Mouse (Mus musculus) hindbrain, embryonic 15.5 days (tissue): ENCODE measurements around the gene Ppp5c. TPM values are rescaled to one million over a fixed set of nuclear protein-coding genes. Genes with fewer than 3 reads are reported as not detected.

Source experiments
- ATAC-seq: fragments of 200-750 bp; cut with Nextera tagmentation; 2 replicates; pipeline ENCODE4 v1.8.0; 2017; ENCODE audit warnings: low read depth, moderate number of reproducible peaks, moderate TSS enrichment; ENCODE audit not compliant: low FRiP score
- H3K27ac ChIP-seq: fragments of 300-500 bp; sonication (generic); replicated peaks from 2 replicates; pipeline ENCODE4 v1.5.1; 2015; ENCODE audit warnings: mild to moderate bottlenecking, inconsistent platforms
- H3K27me3 ChIP-seq: fragments of 300-500 bp; sonication (generic); 2 replicates; pipeline ENCODE4 v1.6.1; 2015; ENCODE audit warnings: control low read depth, inconsistent platforms
- H3K36me3 ChIP-seq: fragments of 300-500 bp; sonication (generic); 2 replicates; pipeline ENCODE4 v1.6.1; 2015; ENCODE audit warnings: control low read depth, inconsistent platforms
- H3K4me1 ChIP-seq: fragments of 300-500 bp; sonication (generic); replicated peaks from 2 replicates; pipeline ENCODE4 v1.6.1; 2015; ENCODE audit warnings: control low read depth, inconsistent platforms
- H3K4me2 ChIP-seq: fragments of 300-500 bp; sonication (generic); 2 replicates; pipeline ENCODE4 v1.6.1; 2015; ENCODE audit warnings: moderate library complexity, mild to moderate bottlenecking, inconsistent platforms
- H3K4me3 ChIP-seq: fragments of 300-500 bp; sonication (generic); 2 replicates; pipeline ENCODE4 v1.5.1; 2015; ENCODE audit warnings: mild to moderate bottlenecking, inconsistent platforms
- H3K9ac ChIP-seq: fragments of 300-500 bp; sonication (generic); 2 replicates; pipeline ENCODE4 v1.6.1; 2015; ENCODE audit warnings: inconsistent platforms
- H3K9me3 ChIP-seq: fragments of 300-500 bp; sonication (generic); 2 replicates; pipeline ENCODE4 v1.6.1; 2016; ENCODE audit warnings: control low read depth, inconsistent platforms
- WGBS: fragments of 180-500 bp; shearing (Covaris S2); methylation state at CpG from one replicate; pipeline ENCODE4 v1.1.7; 2015; 5-methylcytosine and 5-hydroxymethylcytosine counted together
- polyA plus RNA-seq: library from polyadenylated mRNA; unstranded; fragments of >200 nt; fragmentation: Nextera tagmentation; extraction: Ambion mirVana; gene quantifications from 2 replicates; pipeline ENCODE4 v1.2.1, GENCODE M21; 2015

Ppp5c gene
- polyA plus RNA-seq, 1 experiment from 2014 or later, result 136 TPM

DNA sequence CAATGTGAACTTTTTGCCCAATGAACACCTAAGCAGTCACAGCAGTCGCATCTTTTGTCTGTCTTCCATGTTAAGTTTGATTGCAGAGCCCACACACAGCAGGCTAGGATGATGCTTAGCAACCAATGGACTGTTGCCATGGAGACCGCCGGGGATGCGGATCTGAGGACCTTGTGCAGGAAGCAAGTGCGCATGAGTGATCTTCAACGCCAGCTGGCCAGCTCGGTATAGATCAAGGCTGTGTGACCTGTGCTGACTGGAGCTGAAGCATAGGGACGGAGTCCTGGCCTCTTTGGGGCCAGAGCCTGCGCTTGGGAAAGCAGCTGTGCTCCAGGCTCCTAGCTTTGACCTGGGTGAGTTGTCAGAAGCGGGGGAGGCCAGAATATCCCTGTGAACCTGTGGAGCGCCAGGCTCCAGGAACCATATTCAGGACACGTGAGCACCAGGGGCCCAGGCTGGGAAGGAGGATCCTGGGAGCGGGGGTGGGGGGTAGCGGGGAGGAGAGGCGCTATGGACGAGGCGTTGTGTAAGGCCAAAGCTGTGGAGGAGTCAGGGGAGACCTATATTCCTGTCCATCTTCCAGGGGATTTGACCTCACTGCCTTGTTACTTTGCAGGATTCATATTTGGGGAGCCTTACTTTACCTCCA lies 68.1 kb downstream of the Ppp5c start, which contains the start of gene Pnmal1:
Gene Pnmal1, plus strand, starts transcription at position 141 of the 649 bp plus-strand sequence.
- H3K9me3 ChIP-seq, result no peaks in the 10 kb centered on the region
- peak within 1 kb of the TSS; percentile 46 for H3K9ac ChIP-seq
- peak within 1 kb of the TSS; percentile 86 for H3K4me2 ChIP-seq
- H3K36me3 ChIP-seq, result no peaks in the 10 kb centered on the region
- peak within 1 kb of the TSS; percentile 47 for H3K4me3 ChIP-seq
- H3K27ac ChIP-seq, result peak within 1 kb of the TSS; percentile 97
- ATAC-seq, result peak; percentile 95
- H3K27me3 ChIP-seq, result no peaks in the 10 kb centered on the region
- peaks cover 59% of the 10 kb centered on the region for H3K4me1 ChIP-seq
- 5% methylated on average over 17 of the region's 17 CpGs for WGBS

GRCm38 (mm10) chr7:16956410-16957265 lies 71.1 kb downstream of the Ppp5c start:
- Histone ChIP-seq H3K4me3 (no peak overlapping the region), H3K27me3 (no peaks in the 10 kb centered on the region), H3K27ac (peak overlapping the region; percentile 85), H3K4me2 (peak overlapping the region; percentile 36), H3K4me1 (peaks cover 66% of the 10 kb centered on the region), H3K9ac (0 out of 2 replicates have a peak overlapping the region, but pooled peaks have one; percentile 11), H3K36me3 (no peaks in the 10 kb centered on the region), H3K9me3 (no peaks in the 10 kb centered on the region)
- WGBS, result 20% methylated on average over 15 of the region's 15 CpGs
- ATAC-seq, result peak; percentile 46; the same call in 1 of the 2 replicates

DNA sequence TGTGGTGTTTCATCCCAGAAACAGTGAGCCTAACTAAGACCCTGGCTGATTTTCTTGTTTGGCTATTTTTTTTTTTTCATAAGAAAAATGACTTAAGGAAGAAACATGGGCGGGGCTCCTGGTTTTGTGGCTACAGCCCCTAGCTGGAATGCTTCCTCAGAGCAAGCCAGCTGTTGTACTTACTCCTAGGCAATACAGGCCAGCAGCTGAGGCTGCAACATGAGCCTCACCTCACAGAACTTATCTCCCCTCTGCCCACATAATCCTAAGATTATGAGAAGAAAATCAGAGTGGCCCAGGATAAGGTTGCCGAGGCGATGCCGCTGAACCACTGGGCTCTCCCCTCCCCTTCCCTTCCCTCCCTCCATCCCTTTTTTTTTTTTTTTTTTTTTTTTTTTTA lies 72.0 kb downstream of the Ppp5c start:
- Histone ChIP-seq H3K27me3 (no peaks in the 10 kb centered on the region), H3K9ac (no peak overlapping the region), H3K9me3 (no peaks in the 10 kb centered on the region), H3K36me3 (no peaks in the 10 kb centered on the region), H3K4me3 (no peak overlapping the region), H3K4me2 (no peak overlapping the region), H3K27ac (peak overlapping the region; percentile 85), H3K4me1 (peaks cover 63% of the 10 kb centered on the region)
- no peak for ATAC-seq
- 75% methylated on average over 4 of the region's 4 CpGs for WGBS

Other genes with a start within 250 kb of the Ppp5c start
- gene Slc1a5, start 246.6 kb downstream of the Ppp5c start, polyA plus RNA-seq, result 11.6 and 13.7 TPM in 2 replicates
- 171 and 184 TPM in 2 replicates for gene Strn4, start 212.0 kb downstream of the Ppp5c start, polyA plus RNA-seq
- gene Fkrp, start 211.2 kb downstream of the Ppp5c start, polyA plus RNA-seq, result 46.5 and 50.9 TPM in 2 replicates
- gene Prkd2, start 185.0 kb downstream of the Ppp5c start, polyA plus RNA-seq, result 6.2 and 6.7 TPM in 2 replicates
- gene Dact3, start 152.6 kb downstream of the Ppp5c start, polyA plus RNA-seq, result 5.1 and 5.6 TPM in 2 replicates
- 1.3 and 5.3 TPM in 2 replicates for gene Gng8, start 136.1 kb downstream of the Ppp5c start, polyA plus RNA-seq
- gene Ptgir, start 121.4 kb downstream of the Ppp5c start, polyA plus RNA-seq, result 0.13 and 0.52 TPM in 2 replicates
- gene Calm3, start 103.8 kb downstream of the Ppp5c start, polyA plus RNA-seq, result 382 and 391 TPM in 2 replicates
- gene Pnmal2, start 83.2 kb downstream of the Ppp5c start, polyA plus RNA-seq, result 142 and 150 TPM in 2 replicates
- gene Pnmal1, start 68.2 kb downstream of the Ppp5c start, polyA plus RNA-seq, result 52.6 and 57.5 TPM in 2 replicates
- gene Gm42372, start 44.8 kb downstream of the Ppp5c start, polyA plus RNA-seq, result 5.9 and 6.0 TPM in 2 replicates
- gene Ccdc8, start 35.2 kb downstream of the Ppp5c start, polyA plus RNA-seq, result 7.4 and 7.7 TPM in 2 replicates
- gene Hif3a, start 34.5 kb upstream of the Ppp5c start, polyA plus RNA-seq, result 5.4 and 6.9 TPM in 2 replicates
- gene Psg16, start 46.1 kb upstream of the Ppp5c start, polyA plus RNA-seq, result 4.2 and 4.7 TPM in 2 replicates
- 0.07 TPM in 1 of 2 replicates, not detected in the other for gene Ceacam3, start 122.4 kb upstream of the Ppp5c start, polyA plus RNA-seq
- gene Psg29, start 175.6 kb upstream of the Ppp5c start, polyA plus RNA-seq, result 0.03 TPM in 1 of 2 replicates, not detected in the other